Mouse (Mus musculus) heart, postnatal 0 days (tissue): ENCODE measurements at regions not wholly inside any gene's neighbourhood (a gene's known extent, or its start where the extent isn't known, plus 50 kb on each side); places are given as distances from the start of the nearest gene placed in this dataset.

Source experiments
- ATAC-seq: fragments of 200-750 bp; cut with Nextera tagmentation; 2 replicates; pipeline ENCODE4 v1.8.0; 2017; ENCODE audit warnings: low read depth, moderate number of reproducible peaks, moderate library complexity; ENCODE audit not compliant: insufficient read depth
- DNase-seq: peaks from one replicate; pipeline ENCODE4 v3.0.0-alpha.2; 2016; ENCODE audit warnings: low spot score
- H3K27ac ChIP-seq: fragments of 300-500 bp; sonication (generic); 2 replicates; pipeline ENCODE4 v1.5.1; 2014; ENCODE audit warnings: low read depth, mild to moderate bottlenecking
- H3K27me3 ChIP-seq: fragments of 300-500 bp; sonication (generic); 2 replicates; pipeline ENCODE4 v1.6.1; 2014; ENCODE audit warnings: low read length, mixed read lengths; ENCODE audit not compliant: control insufficient read depth, insufficient read depth
- H3K36me3 ChIP-seq: fragments of 300-500 bp; sonication (generic); replicated peaks from 2 replicates; pipeline ENCODE4 v1.6.1; 2014; ENCODE audit warnings: low read length, mixed read lengths; ENCODE audit not compliant: control insufficient read depth, insufficient read depth
- H3K4me1 ChIP-seq: fragments of 300-500 bp; sonication (generic); 2 replicates; pipeline ENCODE4 v1.6.1; 2014; ENCODE audit warnings: antibody characterized with exemption; ENCODE audit not compliant: control insufficient read depth, insufficient read depth
- H3K4me2 ChIP-seq: fragments of 300-500 bp; sonication (generic); 2 replicates; pipeline ENCODE4 v1.6.1; 2014; ENCODE audit warnings: low read depth, mild to moderate bottlenecking, low read length, moderate library complexity
- H3K4me3 ChIP-seq: fragments of 300-500 bp; sonication (generic); 2 replicates; pipeline ENCODE4 v1.5.1; 2014; ENCODE audit warnings: low read depth, low read length
- H3K9ac ChIP-seq: fragments of 300-500 bp; sonication (generic); replicated peaks from 2 replicates; pipeline ENCODE4 v1.6.1; 2014; ENCODE audit warnings: low read depth, low read length, mixed read lengths
- H3K9me3 ChIP-seq: fragments of 300-500 bp; sonication (generic); replicated peaks from 2 replicates; pipeline ENCODE4 v1.6.1; 2016; ENCODE audit warnings: low read length; ENCODE audit not compliant: control insufficient read depth
- CTCF ChIP-seq: IDR thresholded peaks from 2 replicates; pipeline ENCODE4 v1.5.1; 2016; ENCODE audit warnings: antibody characterized with exemption, control low read depth, low read depth
- EP300 ChIP-seq: IDR thresholded peaks from 2 replicates; pipeline ENCODE4 v1.6.1; 2016; ENCODE audit warnings: antibody characterized with exemption, low read depth
- whole genome bisulfite sequencing: fragments of 180-500 bp; shearing (Covaris S2); extraction: QIAGEN DNeasy Blood & Tissue Kit; methylation state at CpG from one replicate; pipeline ENCODE4 v1.1.7; 2014; 5-methylcytosine and 5-hydroxymethylcytosine counted together

DNA sequence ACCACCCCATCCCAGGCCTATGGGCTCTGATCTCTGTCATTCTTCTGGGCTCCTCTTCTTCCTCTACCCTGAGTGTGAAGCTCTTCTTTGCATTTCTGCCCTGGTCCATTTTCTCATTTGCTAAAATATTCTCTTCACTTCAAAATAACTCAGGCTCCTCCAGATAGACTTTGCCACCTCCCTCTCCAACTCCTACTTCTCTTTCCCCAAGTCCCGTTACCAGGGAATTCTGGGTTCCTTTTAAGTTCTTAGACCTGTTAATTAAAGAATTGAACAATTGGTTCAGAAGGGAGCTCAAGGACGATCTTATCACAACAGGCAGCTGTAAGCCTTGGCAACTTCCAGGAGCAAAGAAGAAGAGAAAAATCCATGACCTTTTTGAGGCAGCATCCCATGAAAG, 122.9 kb upstream of the Arid1b start:
- 58% methylated on average over 2 of the region's 2 CpGs for WGBS
- H3K4me2 ChIP-seq = no peak overlapping the region
- DNase-seq = no peak

DNA sequence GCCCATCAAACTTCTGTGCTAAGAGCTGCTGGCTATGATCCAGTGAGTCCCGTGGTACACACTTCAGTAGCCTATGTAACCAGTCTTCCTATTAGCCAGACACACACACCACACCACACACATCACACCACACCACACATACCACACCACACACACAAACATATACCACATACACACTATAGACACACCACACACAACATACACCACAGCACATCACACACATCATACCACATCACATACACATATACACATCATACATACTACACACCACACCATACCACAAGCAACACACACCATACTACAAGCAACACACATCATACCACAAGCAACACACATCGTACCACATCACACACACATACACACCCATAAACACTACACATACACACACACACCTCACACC, 119.7 kb upstream of the Arid1b start:
- DNase-seq = no peak
- no peak overlapping the region for H3K27ac ChIP-seq
- no peak overlapping the region for H3K9ac ChIP-seq
- H3K27me3 ChIP-seq = no peaks in the 10 kb centered on the region
- H3K4me3 ChIP-seq = no peak overlapping the region
- 78% methylated on average over 2 of the region's 2 CpGs for WGBS
- H3K4me1 ChIP-seq = no peaks in the 10 kb centered on the region
- no peak overlapping the region for H3K4me2 ChIP-seq
- H3K36me3 ChIP-seq = no peaks in the 10 kb centered on the region
- no peak for TF ChIP-seq CTCF
- no peak for TF ChIP-seq EP300
- no peak for ATAC-seq
- no peaks in the 10 kb centered on the region for H3K9me3 ChIP-seq

More for the DNA sequence above, 122.9 kb upstream of the Arid1b start:
- Histone ChIP-seq H3K4me1 (0 out of 2 replicates have a peak, but pooled peaks cover 1% of the 10 kb centered on the region), H3K9me3 (no peaks in the 10 kb centered on the region), H3K27ac (no peak overlapping the region), H3K4me3 (no peak overlapping the region), H3K36me3 (no peaks in the 10 kb centered on the region), H3K27me3 (no peaks in the 10 kb centered on the region), H3K9ac (no peak overlapping the region)
- TF ChIP-seq CTCF = no peak
- TF ChIP-seq EP300 = no peak
- no peak for ATAC-seq

DNA sequence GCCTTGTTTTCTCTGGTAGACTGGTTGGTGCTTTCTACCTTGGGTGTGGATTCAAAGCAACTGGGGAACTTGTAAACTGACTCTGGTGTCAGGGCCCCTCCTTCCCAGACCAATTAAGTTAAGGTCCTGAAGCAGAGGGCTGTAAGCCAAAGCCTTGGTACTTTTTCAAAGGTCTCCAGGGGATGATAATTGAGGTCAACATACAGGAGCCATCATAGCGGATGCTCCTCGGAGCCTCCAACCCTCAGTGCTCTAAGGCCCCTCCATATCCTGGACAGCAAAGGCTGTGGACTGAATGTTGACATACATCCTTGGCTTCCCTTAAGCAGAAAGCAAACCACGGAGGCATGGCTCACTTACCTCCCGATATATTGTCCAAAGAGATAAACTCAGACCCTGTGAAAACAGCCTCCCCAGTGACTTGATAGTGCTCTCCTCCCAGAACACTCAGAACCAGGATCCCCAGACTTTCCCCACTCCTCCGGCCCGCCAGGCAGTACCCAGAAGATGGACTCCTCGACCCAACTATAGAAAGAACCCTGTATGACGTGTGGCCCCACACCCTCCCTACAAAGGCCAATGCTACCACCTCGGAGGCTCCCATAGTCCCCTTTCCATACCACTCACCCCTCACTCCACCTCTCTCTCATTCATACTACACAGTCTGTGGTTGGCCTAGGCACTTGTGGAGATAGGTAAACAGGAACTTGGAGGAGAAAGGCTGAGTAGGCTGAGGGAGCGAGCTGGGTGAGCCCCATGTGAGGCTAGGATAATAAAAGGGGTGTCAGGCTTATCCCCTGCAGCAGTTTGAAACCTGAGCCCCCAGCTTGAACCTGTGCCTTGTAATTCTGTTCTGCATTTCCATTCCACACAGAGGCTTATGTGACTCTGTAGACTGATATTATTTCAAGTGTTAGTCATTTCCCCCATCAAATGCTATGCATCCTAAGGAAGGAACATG, 118.8 kb upstream of the Arid1b start:
- Histone ChIP-seq H3K4me2 (no peak overlapping the region), H3K9ac (no peak overlapping the region), H3K27ac (no peak overlapping the region), H3K4me1 (no peaks in the 10 kb centered on the region), H3K27me3 (no peaks in the 10 kb centered on the region), H3K36me3 (no peaks in the 10 kb centered on the region), H3K9me3 (no peaks in the 10 kb centered on the region), H3K4me3 (no peak overlapping the region)
- ATAC-seq = no peak
- WGBS = 79% methylated on average over 10 of the region's 10 CpGs
- TF ChIP-seq CTCF (no peak), EP300 (no peak)
- DNase-seq = no peak

DNA sequence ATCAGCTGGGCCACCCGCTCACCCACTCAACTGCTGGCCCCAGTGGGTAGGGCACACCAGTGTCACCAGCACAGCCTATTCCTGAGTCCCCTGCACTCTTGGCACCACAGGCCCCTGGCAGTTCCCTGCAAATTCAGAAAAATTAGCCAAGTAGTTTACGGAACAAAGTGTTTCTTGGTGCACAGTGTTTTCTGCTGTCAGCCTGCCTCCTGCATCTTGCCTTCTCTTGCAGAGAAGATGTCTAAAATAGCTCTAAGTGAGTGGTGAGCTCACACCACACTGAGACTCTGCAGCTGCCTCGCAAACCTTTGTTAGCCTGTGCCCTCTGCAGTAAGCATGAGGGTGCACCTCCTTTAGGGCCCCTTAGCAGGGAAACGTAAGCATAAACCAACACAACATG, 117.7 kb upstream of the Arid1b start:
- no peaks in the 10 kb centered on the region for H3K9me3 ChIP-seq
- DNase-seq (no peak), ATAC-seq (no peak)
- TF ChIP-seq EP300 (no peak), CTCF (no peak)
- no peaks in the 10 kb centered on the region for H3K27me3 ChIP-seq
- no peak overlapping the region for H3K4me2 ChIP-seq
- no peak overlapping the region for H3K9ac ChIP-seq
- H3K27ac ChIP-seq = no peak overlapping the region
- WGBS = 75% methylated on average over 4 of the region's 4 CpGs
- H3K36me3 ChIP-seq = no peaks in the 10 kb centered on the region
- no peaks in the 10 kb centered on the region for H3K4me1 ChIP-seq
- no peak overlapping the region for H3K4me3 ChIP-seq

DNA sequence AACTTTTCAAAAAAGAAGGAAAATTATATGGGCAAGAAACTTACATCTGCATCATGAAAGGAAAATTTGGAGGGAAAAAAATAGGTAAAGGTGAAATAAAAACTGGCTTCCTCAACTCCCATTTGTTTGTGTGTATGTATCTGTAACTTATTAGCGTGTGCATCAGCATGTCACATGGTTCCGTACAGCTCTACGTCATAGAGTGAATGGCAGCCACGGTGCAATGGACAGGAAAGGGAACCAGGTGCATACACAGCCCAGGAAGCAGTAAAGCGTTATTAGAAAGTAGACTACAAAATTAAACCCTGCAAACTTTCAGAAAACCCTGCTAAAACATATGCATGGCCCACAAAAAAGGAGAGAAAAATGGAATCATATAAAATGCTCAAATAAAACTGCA, 112.7 kb upstream of the Arid1b start:
- no peak for TF ChIP-seq EP300
- no peak for TF ChIP-seq CTCF
- DNase-seq (no peak), ATAC-seq (no peak)
- 76% methylated on average over 5 of the region's 5 CpGs for WGBS
- no peaks in the 10 kb centered on the region for H3K36me3 ChIP-seq
- H3K27ac ChIP-seq = no peak overlapping the region
- H3K4me2 ChIP-seq = no peak overlapping the region
- H3K9ac ChIP-seq = no peak overlapping the region
- no peaks in the 10 kb centered on the region for H3K4me1 ChIP-seq
- H3K4me3 ChIP-seq = no peak overlapping the region
- H3K9me3 ChIP-seq = no peaks in the 10 kb centered on the region
- H3K27me3 ChIP-seq = no peaks in the 10 kb centered on the region

DNA sequence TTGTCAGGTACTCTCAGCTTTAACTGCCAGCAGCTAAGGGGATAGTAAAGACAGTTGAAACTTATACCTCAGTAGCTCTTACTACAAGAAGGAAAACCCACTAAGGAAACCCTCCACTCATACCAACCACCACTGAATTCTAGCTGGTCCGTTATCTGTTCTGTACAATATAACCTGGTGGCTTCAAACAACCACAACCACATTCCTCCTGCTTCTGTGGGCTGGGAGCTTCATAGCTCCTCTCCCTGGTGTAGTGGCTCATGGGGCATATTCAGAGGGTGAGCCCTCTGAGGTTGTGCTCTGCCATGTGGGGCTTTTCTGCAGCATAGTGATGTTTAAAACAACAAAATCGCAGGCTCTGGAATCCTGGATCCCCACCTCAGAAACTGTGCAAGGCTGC, 110.0 kb upstream of the Arid1b start:
- H3K27me3 ChIP-seq = no peaks in the 10 kb centered on the region
- no peak overlapping the region for H3K4me3 ChIP-seq
- ATAC-seq = no peak
- no peak overlapping the region for H3K9ac ChIP-seq
- no peak for TF ChIP-seq EP300
- no peak for TF ChIP-seq CTCF
- no peak overlapping the region for H3K4me2 ChIP-seq
- no peak overlapping the region for H3K27ac ChIP-seq
- no peak for DNase-seq
- WGBS = 73% methylated on average over 2 of the region's 2 CpGs
- H3K36me3 ChIP-seq = no peaks in the 10 kb centered on the region
- H3K4me1 ChIP-seq = no peaks in the 10 kb centered on the region
- no peaks in the 10 kb centered on the region for H3K9me3 ChIP-seq
